Mouse (Mus musculus): ENCODE measurements around the gene 4930452B06Rik. TPM values are rescaled to one million over a fixed set of nuclear protein-coding genes. Genes with fewer than 3 reads are reported as not detected.
A peak's percentile ranks its signal among the peaks of the same experiment; 100 is the strongest.

The 4930452B06Rik gene
- 8.9 and 10.4 TPM in 2 replicates for polyA plus RNA-seq (2016; fragmentation: Nextera tagmentation; extraction: Ambion mirVana)

- peak; percentile 97 for ATAC-seq (ENCODE audit: insufficient number of reproducible peaks, insufficient read depth, low FRiP score, low TSS enrichment, low read depth)
- Histone ChIP-seq H3K36me3 (no peaks in the 10 kb centered on the region), H3K4me1 (replicated peaks) (no peaks in the 10 kb centered on the region), H3K9me3 (no peaks in the 10 kb centered on the region), H3K9ac (replicated peaks) (peak within 1 kb of the TSS; percentile 80), H3K27me3 (no peaks in the 10 kb centered on the region), H3K4me3 (replicated peaks) (peak within 1 kb of the TSS; percentile 68), H3K27ac (peak within 1 kb of the TSS; percentile 50), H3K4me2 (peak within 1 kb of the TSS; percentile 70)
- WGBS = under 1% methylated on average over 45 of the region's 45 CpGs
These were observed at the start of gene 4930452B06Rik for GRCm38 (mm10) chr14:8665636-8666411. 4930452B06Rik (minus strand) TSS chr14:8666240.

- no peak overlapping the region for H3K27ac ChIP-seq
- 90% methylated on average over 4 of the region's 4 CpGs for WGBS
- no peak for ATAC-seq (ENCODE audit: insufficient number of reproducible peaks, insufficient read depth, low FRiP score, low TSS enrichment, low read depth)
- H3K36me3 ChIP-seq = no peaks in the 10 kb centered on the region
- H3K4me2 ChIP-seq = no peak overlapping the region
- no peak overlapping the region for H3K9ac ChIP-seq (replicated peaks)
- no peaks in the 10 kb centered on the region for H3K27me3 ChIP-seq
- no peaks in the 10 kb centered on the region for H3K4me1 ChIP-seq (replicated peaks)
- no peak overlapping the region for H3K4me3 ChIP-seq (replicated peaks)
- no peaks in the 10 kb centered on the region for H3K9me3 ChIP-seq
These were observed 46.6 kb upstream of the 4930452B06Rik start for GRCm38 (mm10) chr14:8712674-8713073.

- Histone ChIP-seq H3K27me3 (no peaks in the 10 kb centered on the region), H3K4me1 (replicated peaks) (no peaks in the 10 kb centered on the region), H3K9ac (replicated peaks) (no peak overlapping the region), H3K27ac (no peak overlapping the region), H3K9me3 (no peaks in the 10 kb centered on the region), H3K4me2 (no peak overlapping the region), H3K36me3 (no peaks in the 10 kb centered on the region), H3K4me3 (replicated peaks) (no peak overlapping the region)
- ATAC-seq (ENCODE audit: insufficient number of reproducible peaks, insufficient read depth, low FRiP score, low TSS enrichment, low read depth) = no peak
- 25% methylated on average over 1 of the region's 1 CpGs for WGBS
These were observed 23.4 kb upstream of the 4930452B06Rik start for GRCm38 (mm10) chr14:8689451-8689850.

GRCm38 (mm10) chr14:8688462-8688861 lies 22.4 kb upstream of the 4930452B06Rik start:
- no peak overlapping the region for H3K4me3 ChIP-seq (replicated peaks)
- H3K4me1 ChIP-seq (replicated peaks) = no peaks in the 10 kb centered on the region
- H3K9me3 ChIP-seq = no peaks in the 10 kb centered on the region
- WGBS = 86% methylated on average over 1 of the region's 1 CpGs
- no peaks in the 10 kb centered on the region for H3K36me3 ChIP-seq
- no peaks in the 10 kb centered on the region for H3K27me3 ChIP-seq
- H3K27ac ChIP-seq = no peak overlapping the region
- H3K9ac ChIP-seq (replicated peaks) = no peak overlapping the region
- H3K4me2 ChIP-seq = no peak overlapping the region
- no peak for ATAC-seq (ENCODE audit: insufficient number of reproducible peaks, insufficient read depth, low FRiP score, low TSS enrichment, low read depth)

GRCm38 (mm10) chr14:8686185-8686584 lies 20.1 kb upstream of the 4930452B06Rik start:
- WGBS = 86% methylated on average over 1 of the region's 1 CpGs
- H3K4me3 ChIP-seq (replicated peaks) = no peak overlapping the region
- no peaks in the 10 kb centered on the region for H3K9me3 ChIP-seq
- H3K27ac ChIP-seq = no peak overlapping the region
- no peaks in the 10 kb centered on the region for H3K4me1 ChIP-seq (replicated peaks)
- no peaks in the 10 kb centered on the region for H3K27me3 ChIP-seq
- no peaks in the 10 kb centered on the region for H3K36me3 ChIP-seq
- no peak overlapping the region for H3K9ac ChIP-seq (replicated peaks)
- no peak overlapping the region for H3K4me2 ChIP-seq
- no peak for ATAC-seq (ENCODE audit: insufficient number of reproducible peaks, insufficient read depth, low FRiP score, low TSS enrichment, low read depth)

DNA sequence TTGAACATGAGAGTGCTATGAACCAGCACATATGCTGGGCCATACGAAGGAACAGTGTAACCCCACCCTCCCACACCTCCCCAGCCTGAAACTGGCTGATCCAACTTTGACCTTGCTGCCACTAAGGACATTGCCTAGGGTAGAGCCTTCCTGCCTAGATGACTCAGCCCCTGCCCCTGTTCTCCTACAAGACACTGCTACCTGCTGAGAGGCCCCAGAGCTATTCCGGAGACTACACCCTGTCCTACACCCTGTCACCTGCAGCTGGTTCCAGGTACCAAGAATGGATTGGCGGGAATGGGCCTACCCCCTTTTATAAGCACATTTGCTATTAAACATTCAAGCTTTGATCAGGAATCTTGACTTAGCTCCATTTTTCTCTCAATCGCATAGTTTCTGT lies 13.9 kb upstream of the 4930452B06Rik start:
- ATAC-seq (ENCODE audit: insufficient number of reproducible peaks, insufficient read depth, low FRiP score, low TSS enrichment, low read depth) = no peak
- WGBS = 89% methylated on average over 4 of the region's 4 CpGs
- no peak overlapping the region for H3K9ac ChIP-seq (replicated peaks)
- no peaks in the 10 kb centered on the region for H3K27me3 ChIP-seq
- H3K27ac ChIP-seq = no peak overlapping the region
- H3K4me2 ChIP-seq = no peak overlapping the region
- no peaks in the 10 kb centered on the region for H3K36me3 ChIP-seq
- no peak overlapping the region for H3K4me3 ChIP-seq (replicated peaks)
- no peaks in the 10 kb centered on the region for H3K9me3 ChIP-seq
- H3K4me1 ChIP-seq (replicated peaks) = no peaks in the 10 kb centered on the region

- Histone ChIP-seq H3K27me3 (no peaks in the 10 kb centered on the region), H3K9ac (replicated peaks) (no peak overlapping the region), H3K4me1 (replicated peaks) (no peaks in the 10 kb centered on the region), H3K4me2 (no peak overlapping the region), H3K9me3 (no peaks in the 10 kb centered on the region), H3K4me3 (replicated peaks) (no peak overlapping the region), H3K27ac (no peak overlapping the region), H3K36me3 (no peaks in the 10 kb centered on the region)
- ATAC-seq (ENCODE audit: insufficient number of reproducible peaks, insufficient read depth, low FRiP score, low TSS enrichment, low read depth) = no peak
These were observed 5.7 kb downstream of the 4930452B06Rik start for GRCm38 (mm10) chr14:8660359-8660758.

DNA sequence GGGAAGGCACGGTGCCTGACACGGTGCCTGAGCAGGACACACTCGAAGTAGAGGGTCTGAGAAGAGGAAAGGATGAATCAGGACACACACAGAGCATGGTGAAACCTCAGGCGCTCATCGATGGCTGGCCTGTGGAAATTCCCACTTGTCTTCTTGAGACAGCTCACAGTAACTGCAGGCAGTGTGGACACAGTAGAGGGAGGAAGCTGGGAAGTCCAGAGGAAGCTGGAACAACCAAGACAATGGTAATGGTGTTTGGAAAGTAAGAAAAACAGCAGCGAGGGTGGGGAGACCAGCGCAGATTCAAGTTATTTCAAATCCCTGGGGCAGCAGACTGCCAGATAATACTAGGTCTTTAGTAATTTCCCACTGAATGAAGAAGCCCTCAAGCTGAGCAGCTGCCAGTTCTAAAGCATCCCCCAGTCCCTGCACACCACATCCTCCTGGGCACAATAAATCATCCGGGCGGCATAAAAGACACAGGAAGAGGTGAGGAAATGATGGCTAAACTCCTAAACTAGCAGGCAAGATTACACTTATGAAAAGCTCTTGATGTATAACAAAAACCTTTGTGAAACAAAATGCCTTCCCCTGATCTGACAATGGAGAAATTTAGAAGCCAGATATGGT lies 24.3 kb downstream of the 4930452B06Rik start:
- no peak overlapping the region for H3K9ac ChIP-seq (replicated peaks)
- ATAC-seq (ENCODE audit: insufficient number of reproducible peaks, insufficient read depth, low FRiP score, low TSS enrichment, low read depth) = no peak
- H3K27me3 ChIP-seq = no peaks in the 10 kb centered on the region
- no peak overlapping the region for H3K4me3 ChIP-seq (replicated peaks)
- WGBS = 72% methylated on average over 9 of the region's 9 CpGs
- H3K9me3 ChIP-seq = no peaks in the 10 kb centered on the region
- H3K27ac ChIP-seq = no peak overlapping the region
- peaks cover 7% of the 10 kb centered on the region; the same call in 1 of the 2 replicates for H3K4me1 ChIP-seq (replicated peaks)
- no peak overlapping the region for H3K4me2 ChIP-seq
- H3K36me3 ChIP-seq = no peaks in the 10 kb centered on the region

DNA sequence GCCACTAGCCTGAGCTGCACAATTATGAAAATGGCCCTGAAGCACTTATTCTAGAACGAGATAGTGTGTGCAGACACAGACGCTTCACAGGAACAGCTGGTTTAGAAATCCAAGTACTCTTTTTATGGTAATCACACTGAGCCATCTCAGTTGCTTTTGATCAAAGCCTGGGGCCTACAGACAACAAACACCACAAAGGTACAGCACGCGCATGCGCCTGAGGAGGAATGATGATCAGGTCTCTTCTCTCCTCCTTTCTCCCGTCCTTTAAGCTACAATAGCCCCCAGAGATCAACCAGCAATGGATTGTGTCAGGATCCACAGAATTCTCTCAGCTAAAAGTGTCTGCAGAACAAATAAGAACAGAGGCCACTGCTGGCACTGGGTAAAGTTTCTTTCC lies 33.8 kb downstream of the 4930452B06Rik start:
- Histone ChIP-seq H3K36me3 (no peaks in the 10 kb centered on the region), H3K27me3 (no peaks in the 10 kb centered on the region), H3K4me1 (replicated peaks) (no peaks in the 10 kb centered on the region), H3K4me2 (no peak overlapping the region), H3K4me3 (replicated peaks) (no peak overlapping the region), H3K9ac (replicated peaks) (no peak overlapping the region), H3K9me3 (no peaks in the 10 kb centered on the region), H3K27ac (no peak overlapping the region)
- WGBS = 87% methylated on average over 6 of the region's 6 CpGs
- ATAC-seq (ENCODE audit: insufficient number of reproducible peaks, insufficient read depth, low FRiP score, low TSS enrichment, low read depth) = no peak

GRCm38 (mm10) chr14:8628406-8628805 lies 37.6 kb downstream of the 4930452B06Rik start:
- no peak for ATAC-seq (ENCODE audit: insufficient number of reproducible peaks, insufficient read depth, low FRiP score, low TSS enrichment, low read depth)
- H3K9me3 ChIP-seq = no peaks in the 10 kb centered on the region
- H3K27ac ChIP-seq = no peak overlapping the region
- no peak overlapping the region for H3K9ac ChIP-seq (replicated peaks)
- no peaks in the 10 kb centered on the region for H3K4me1 ChIP-seq (replicated peaks)
- no peaks in the 10 kb centered on the region for H3K27me3 ChIP-seq
- WGBS = 79% methylated on average over 5 of the region's 5 CpGs
- H3K4me3 ChIP-seq (replicated peaks) = no peak overlapping the region
- H3K4me2 ChIP-seq = no peak overlapping the region
- no peaks in the 10 kb centered on the region for H3K36me3 ChIP-seq

DNA sequence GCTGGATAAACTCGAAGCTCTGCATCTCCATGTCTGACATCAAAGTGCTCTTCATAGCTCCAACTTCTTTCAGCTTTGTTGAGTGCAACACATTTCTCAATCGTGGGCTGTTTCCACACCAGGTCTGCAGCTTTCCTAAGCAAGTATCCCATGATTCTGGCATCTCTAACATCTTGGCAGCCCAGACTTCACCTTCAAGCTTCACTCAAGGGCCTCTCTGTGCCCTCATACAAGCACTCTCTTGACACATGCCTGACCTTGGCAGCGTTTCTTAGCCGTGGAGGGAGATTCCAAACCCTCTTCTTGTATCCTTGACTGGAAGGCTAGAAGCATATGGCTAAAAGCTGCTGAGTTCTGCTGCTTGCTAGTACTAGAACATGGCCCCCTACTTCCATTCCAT lies 38.6 kb downstream of the 4930452B06Rik start:
- no peak overlapping the region for H3K4me2 ChIP-seq
- 86% methylated on average over 4 of the region's 4 CpGs for WGBS
- H3K9ac ChIP-seq (replicated peaks) = no peak overlapping the region
- no peak overlapping the region for H3K4me3 ChIP-seq (replicated peaks)
- H3K4me1 ChIP-seq (replicated peaks) = no peaks in the 10 kb centered on the region
- H3K27ac ChIP-seq = no peak overlapping the region
- H3K36me3 ChIP-seq = no peaks in the 10 kb centered on the region
- ATAC-seq (ENCODE audit: insufficient number of reproducible peaks, insufficient read depth, low FRiP score, low TSS enrichment, low read depth) = no peak
- no peaks in the 10 kb centered on the region for H3K9me3 ChIP-seq
- no peaks in the 10 kb centered on the region for H3K27me3 ChIP-seq

All from limb, embryonic 12.5 days (tissue).